Mouse (Mus musculus): Measurements from ENCODE around the gene Chek2.
A peak's percentile ranks its signal among the peaks of the same experiment; 100 is the strongest.
"Not testable (repeated sequence)": the region's sequence is repeated elsewhere in the genome, so short reads cannot be mapped to it uniquely, and the experiment has no call there.

The Chek2 gene

DNA sequence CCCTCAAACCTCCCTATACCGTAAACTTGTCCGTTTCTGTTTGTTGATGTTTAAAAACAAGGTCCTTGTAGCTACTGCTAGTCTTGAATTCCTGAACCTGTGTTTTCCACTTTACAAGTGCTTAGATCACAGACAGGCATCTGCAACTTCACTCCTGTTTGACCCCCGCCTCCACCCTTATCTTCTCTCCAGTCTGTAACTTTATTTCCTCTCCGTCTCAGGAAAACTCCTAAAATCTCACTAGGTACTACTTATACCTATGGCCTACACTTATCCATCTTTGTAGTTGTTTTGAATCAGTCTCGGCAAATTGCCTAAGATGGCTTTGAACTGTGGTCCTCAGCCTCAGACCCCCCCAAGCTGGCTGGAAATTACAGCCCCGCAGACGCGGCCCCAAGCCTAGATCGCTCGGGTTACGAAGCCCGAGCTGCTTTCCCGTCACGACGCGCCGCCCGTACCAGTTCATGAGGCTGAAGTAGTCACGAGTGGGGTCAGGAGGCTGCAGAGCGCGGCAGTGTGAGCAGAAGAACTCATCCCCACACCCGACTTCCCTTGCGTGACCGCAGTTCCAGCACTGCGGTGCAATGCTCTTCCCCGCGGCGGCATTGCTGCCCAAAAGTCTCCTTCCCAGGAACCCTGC lies 621 bp upstream of the Chek2 start:
- no peak for DNase-seq (ENCODE audit: low spot score in 2 of 2)

- DNase-seq (ENCODE audit: low spot score in 2 of 2), result no peak
Measured at GRCm38 (mm10) chr5:110840465-110840864, 686 bp downstream of the Chek2 start.

DNA sequence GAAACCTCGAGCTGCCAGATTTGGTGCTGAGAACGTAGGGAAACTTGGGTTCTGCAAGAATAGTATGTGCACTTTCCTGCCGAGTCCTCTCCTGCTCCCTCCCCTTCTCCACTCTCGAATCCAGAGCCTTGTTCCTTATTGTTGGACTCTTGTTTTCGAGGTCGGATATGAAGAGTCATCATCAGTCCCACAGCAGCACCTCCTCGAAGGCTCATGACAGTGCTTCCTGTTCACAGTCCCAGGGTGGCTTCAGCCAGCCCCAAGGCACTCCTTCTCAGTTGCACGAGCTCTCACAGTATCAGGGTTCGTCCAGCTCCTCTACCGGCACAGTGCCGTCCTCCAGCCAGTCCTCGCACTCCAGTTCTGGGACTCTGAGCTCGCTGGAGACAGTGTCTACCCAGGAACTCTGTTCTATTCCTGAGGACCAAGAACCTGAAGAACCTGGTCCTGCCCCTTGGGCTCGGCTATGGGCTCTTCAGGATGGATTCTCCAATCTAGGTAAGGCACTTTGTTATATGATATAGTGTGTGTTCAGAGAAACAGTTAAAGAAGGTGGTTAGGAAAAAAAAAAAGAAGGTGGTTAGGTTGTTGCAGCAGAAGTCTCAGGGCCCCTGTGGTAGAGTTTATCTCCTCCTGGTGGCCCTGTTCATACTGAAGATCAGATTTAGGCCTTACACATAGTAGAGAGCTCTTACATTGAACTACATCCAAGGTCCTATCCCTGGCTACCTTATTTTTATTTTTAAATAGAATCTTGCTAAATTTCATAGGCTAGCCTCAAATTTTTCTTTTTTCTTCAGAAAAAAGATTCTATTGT lies 1.5 kb downstream of the Chek2 start:
- no peak for DNase-seq (ENCODE audit: low spot score in 2 of 2)

DNA sequence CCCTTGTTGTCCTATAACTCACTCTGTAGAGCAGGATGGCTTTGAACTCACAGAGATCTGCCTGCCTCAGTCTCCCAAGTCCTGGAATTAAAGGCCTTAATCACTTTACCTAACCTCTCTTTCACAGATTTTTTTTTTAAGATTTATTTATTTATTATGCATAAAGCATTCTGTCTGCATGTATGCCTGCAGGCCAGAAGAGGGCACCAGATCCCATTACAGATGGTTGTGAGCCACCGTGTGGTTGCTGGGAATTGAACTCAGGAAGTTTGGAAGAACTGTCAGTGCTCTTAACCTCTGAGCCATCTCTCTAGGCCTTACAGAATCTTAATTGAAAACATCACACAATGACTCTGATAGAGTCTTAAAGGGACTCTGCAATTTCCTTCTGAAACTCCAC lies 13.2 kb downstream of the Chek2 start:
- no peak for DNase-seq (ENCODE audit: low spot score in 2 of 2)

- no peak for DNase-seq (ENCODE audit: low spot score in 2 of 2)
Measured at GRCm38 (mm10) chr5:110857091-110857490, 17.3 kb downstream of the Chek2 start.

DNA sequence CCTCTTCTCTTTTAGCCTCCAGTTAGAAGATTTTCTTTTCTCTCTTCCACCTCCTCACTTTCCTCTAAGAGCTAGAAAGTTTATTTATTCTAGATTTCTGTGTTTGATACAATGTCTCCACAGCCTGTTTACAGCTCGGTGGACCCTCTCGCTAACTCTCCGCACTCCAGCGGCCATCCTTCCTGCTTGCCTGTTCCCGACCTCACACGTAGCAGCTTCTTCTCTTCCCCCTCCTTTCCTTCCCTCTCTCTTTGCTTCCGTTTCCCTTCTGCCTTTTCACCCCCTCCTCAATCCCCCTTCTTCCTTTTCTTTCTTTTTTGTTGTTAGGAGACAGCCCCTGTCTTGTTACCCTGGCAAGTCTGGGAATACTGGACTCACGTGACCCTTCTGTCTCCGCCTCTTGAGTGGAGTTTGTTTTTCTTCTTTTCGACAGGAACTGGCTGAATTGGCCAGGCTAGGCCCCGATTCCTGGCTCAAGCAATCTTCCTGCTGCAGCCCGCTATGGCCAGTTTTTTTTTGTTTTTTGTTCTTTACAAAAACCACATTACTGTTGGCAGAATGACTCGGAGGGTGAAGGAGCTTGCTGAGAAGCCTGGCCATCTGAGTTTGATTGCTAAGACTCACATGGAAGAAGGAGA lies 19.4 kb downstream of the Chek2 start:
- DNase-seq (ENCODE audit: low spot score in 2 of 2), result peak; percentile 53 to 62

GRCm38 (mm10) chr5:110860445-110860844 lies 20.7 kb downstream of the Chek2 start:
- no peak for DNase-seq (ENCODE audit: low spot score in 2 of 2)

DNA sequence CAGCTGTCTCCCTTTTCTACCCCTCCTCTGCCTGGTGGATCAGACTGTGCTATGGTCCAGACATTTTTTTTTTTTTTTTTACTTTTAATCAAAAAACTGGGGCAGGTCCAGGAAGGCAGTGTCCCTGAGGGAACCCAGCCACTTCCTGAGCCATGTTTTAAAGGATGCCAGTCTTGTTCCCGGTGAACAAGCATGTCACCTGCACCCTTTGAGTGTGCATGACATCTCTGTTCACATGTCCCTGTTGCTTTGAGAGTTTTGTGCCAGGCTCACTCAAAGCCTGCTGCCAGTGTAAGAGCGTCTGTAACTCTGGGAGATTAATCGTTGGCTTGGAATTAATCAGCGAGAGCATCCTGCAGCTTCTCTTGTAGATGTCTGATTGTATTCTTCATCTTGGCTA lies 28.7 kb downstream of the Chek2 start:
- DNase-seq (ENCODE audit: low spot score in 2 of 2), result no peak

DNA sequence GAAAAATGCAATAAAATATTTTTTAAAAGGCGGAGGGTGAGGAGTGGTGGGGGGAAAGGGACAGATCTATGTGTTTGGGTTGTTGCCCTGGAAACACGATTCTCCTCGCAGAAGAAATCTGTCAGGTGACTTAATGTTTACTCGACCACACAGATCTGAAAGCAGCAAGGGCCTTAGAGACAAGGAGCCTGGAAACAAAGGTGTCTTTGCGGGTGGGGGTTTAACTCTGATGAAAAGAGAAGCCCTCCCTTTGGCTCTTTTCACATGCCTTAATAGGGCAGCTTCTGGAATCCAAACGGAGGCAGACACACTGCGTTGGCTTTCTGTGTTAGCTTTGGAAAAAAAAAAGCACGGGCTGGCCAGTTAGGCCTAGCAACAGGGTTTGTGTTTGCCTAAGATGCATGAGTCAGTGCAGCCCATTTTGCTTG lies 29.5 kb downstream of the Chek2 start:
- DNase-seq (ENCODE audit: low spot score in 2 of 2), result no peak

- DNase-seq (ENCODE audit: low spot score in 2 of 2), result no peak
Measured at GRCm38 (mm10) chr5:110873160-110873559, 33.4 kb downstream of the Chek2 start.

- DNase-seq (ENCODE audit: low spot score in 2 of 2), result no peak
Measured at GRCm38 (mm10) chr5:110874711-110875110, 34.9 kb downstream of the Chek2 start.

DNA sequence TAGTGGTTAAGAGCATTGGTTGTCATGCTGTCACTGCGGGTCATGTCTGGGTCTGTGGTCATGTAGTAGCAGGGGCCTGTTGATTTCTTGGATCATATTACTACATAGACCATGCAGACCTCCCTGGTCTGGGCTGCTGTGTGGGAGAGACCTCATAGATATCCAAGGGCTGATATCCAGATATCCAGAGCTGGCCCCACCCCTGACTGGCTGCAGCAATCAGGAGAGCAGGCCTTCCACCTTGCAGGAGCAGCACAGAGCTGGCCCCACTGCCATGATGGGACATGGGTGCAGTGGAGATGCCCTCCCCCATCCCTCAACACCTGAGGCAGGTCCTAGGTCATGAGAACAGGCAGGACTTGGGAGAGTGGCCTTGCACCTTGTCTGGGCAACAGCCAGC lies 35.5 kb downstream of the Chek2 start:
- no peak for DNase-seq (ENCODE audit: low spot score in 2 of 2)

GRCm38 (mm10) chr5:110877666-110878505 lies 38.1 kb downstream of the Chek2 start:
- no peak for DNase-seq (ENCODE audit: low spot score in 2 of 2)

- DNase-seq (ENCODE audit: low spot score in 2 of 2), result not testable (repeated sequence)
Measured at GRCm38 (mm10) chr5:110878526-110878925, 38.7 kb downstream of the Chek2 start.

GRCm38 (mm10) chr5:110879042-110879441 lies 39.3 kb downstream of the Chek2 start:
- no peak for DNase-seq (ENCODE audit: low spot score in 2 of 2)

DNA sequence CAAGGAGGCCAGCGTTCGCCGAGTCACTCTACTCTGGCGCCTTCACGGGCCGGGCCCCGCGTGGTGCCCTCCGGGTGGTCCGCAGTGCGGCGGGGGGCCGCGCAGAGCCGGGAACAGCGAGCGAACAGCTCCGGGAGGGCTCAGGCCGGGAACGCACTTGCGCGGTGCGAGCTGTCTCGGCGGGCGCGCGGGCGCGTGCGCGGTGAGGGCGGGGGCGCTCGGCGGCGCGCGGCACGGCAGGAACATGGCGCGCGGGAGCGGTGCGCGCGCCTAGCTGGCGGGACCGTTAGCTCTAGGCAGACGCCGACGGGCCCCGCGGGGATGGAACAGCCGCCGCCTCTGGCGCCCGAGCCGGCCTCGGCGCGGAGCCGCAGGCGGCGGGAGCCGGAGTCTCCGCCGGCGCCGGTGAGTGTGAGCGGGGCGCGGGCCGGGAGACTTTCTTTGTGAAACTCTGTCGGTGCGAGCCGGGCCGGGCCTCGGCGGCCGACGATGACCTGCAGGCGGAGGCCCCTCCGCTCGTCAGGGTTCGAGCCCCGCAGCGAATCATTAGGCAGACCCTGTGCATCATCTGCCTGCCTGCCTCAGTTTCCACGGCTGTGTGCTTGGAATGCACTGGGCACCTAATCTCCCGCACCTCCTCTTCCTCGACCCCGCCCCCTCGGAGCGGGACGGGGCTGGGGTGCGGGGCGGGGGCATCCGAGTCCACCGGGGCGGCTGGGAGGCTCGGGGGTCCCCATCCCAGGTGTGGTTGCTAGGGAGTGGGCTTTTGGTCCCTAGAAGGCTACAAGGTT lies 40.0 kb downstream of the Chek2 start, which contains the start of gene Ttc28:
Ttc28 (plus strand) TSS at position 220 of the 791 bp plus-strand sequence.
- DNase-seq (ENCODE audit: low spot score in 2 of 2), result peak; percentile 84 to 85

- DNase-seq (ENCODE audit: low spot score in 2 of 2), result no peak
Measured at GRCm38 (mm10) chr5:110888596-110888995, 48.8 kb downstream of the Chek2 start.

DNA sequence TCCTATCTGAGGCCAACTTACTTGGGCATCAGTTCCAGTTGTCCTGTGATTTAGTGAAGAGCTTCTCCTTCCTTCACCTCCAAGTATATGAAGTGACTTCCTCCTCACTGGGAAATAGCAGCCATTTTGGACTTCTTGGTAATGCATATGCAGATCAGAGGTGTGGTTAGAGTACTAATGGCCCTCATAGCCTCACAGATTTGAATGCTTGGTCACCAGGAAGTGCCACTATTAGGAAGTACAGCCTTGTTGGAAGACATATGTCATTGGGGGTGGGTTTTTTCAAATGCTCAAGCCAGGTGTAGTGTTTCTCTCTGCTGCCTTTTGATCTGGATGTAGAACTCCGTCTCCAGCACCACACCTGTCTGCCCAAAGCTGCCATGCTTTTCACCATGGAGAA lies 50.2 kb downstream of the Chek2 start:
- no peak for DNase-seq (ENCODE audit: low spot score in 2 of 2)

DNA sequence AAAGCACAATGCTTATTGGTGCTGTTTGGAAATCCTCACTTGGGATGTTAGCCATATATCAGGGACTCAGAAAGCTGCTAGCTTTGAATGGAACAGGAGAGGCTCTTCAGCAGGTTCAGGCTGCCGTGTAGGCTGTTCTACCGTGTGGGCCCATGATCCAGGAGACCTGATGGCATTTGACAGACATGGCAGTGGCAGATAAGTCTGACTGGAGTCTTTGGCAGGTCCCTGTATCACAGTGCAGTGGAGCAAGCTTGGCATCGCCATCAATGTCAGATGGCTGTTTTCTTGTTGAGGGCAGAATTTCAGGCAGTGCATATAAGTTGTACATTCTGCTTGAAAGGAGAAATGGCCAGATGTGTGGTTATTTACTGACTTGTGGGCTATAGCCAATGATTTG lies 50.8 kb downstream of the Chek2 start:
- DNase-seq (ENCODE audit: low spot score in 2 of 2), result no peak

DNA sequence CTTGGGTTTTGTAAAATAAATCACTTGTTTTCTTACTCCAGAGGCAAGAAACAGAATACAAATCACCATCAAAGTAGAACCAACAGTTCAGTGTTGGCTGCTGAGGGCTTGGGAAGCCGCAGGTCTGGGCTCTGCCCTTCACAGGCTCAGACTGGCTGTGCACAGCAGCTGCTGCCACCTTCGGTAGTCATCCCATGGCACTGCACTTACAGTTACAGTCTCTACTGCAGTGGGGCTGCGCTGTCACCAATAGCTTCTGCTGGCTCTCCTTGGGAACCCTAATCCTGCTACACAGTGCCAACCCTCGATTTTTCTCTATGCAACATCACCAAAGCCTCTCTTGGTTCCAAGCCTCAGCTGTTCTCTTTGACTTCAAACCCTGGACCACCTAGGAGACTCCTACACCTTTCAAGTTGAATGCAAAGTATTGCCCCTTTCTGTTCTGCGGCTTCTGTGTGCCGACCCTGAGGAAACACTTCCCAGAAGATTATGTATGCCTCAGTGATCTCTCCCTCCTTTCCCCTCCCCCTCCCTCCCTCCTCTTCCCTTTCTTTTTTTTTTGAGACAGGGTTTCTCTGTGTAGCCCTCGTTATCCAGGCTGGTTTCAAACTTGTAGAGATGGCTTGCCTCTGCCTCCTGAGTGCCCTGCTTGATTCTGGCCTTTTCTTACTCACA lies 57.5 kb downstream of the Chek2 start:
- no peak for DNase-seq (ENCODE audit: low spot score in 2 of 2)

All from urinary bladder, postnatal 4 days (tissue).